Mouse (Mus musculus) lung, embryonic 14.5 days (tissue): ENCODE data around the gene Abi1. TPM values are rescaled to one million over a fixed set of nuclear protein-coding genes. Genes with fewer than 3 reads are reported as not detected.

Source experiments
- ATAC-seq: fragments of 200-750 bp; cut with Nextera tagmentation; 2 replicates; pipeline ENCODE4 v1.8.0; 2017; ENCODE audit warnings: mild to moderate bottlenecking, moderate TSS enrichment, moderate library complexity; ENCODE audit not compliant: insufficient read depth
- DNase-seq: peaks from one replicate; pipeline ENCODE4 v3.0.0-alpha.2; 2015
- H3K27ac ChIP-seq: fragments of 300-500 bp; sonication (generic); 2 replicates; pipeline ENCODE4 v1.5.1; 2014; ENCODE audit warnings: low read depth, mild to moderate bottlenecking, moderate library complexity
- H3K27me3 ChIP-seq: fragments of 300-500 bp; sonication (generic); 2 replicates; pipeline ENCODE4 v1.6.1; 2014; ENCODE audit warnings: low read length, control low read depth; ENCODE audit not compliant: insufficient read depth
- H3K36me3 ChIP-seq: fragments of 300-500 bp; sonication (generic); 2 replicates; pipeline ENCODE4 v1.6.1; 2014; ENCODE audit warnings: control low read depth; ENCODE audit not compliant: insufficient read depth
- H3K4me1 ChIP-seq: fragments of 300-500 bp; sonication (generic); 2 replicates; pipeline ENCODE4 v1.6.1; 2014; ENCODE audit warnings: antibody characterized with exemption, control low read depth; ENCODE audit not compliant: insufficient read depth
- H3K4me2 ChIP-seq: fragments of 300-500 bp; sonication (generic); 2 replicates; pipeline ENCODE4 v1.6.1; 2014; ENCODE audit warnings: mild to moderate bottlenecking
- H3K4me3 ChIP-seq: fragments of 300-500 bp; sonication (generic); 2 replicates; pipeline ENCODE4 v1.5.1; 2014; ENCODE audit warnings: low read depth, low read length
- H3K9ac ChIP-seq: fragments of 300-500 bp; sonication (generic); 2 replicates; pipeline ENCODE4 v1.6.1; 2014
- H3K9me3 ChIP-seq: fragments of 300-500 bp; sonication (generic); 2 replicates; pipeline ENCODE4 v1.6.1; 2016; ENCODE audit warnings: low read depth, low read length, control low read depth
- CTCF ChIP-seq: IDR thresholded peaks from 2 replicates; pipeline ENCODE4 v1.5.1; 2016; ENCODE audit warnings: antibody characterized with exemption, low read depth
- WGBS: fragments of 180-500 bp; shearing (Covaris S2); extraction: QIAGEN DNeasy Blood & Tissue Kit; methylation state at CpG from one replicate; pipeline ENCODE4 v1.1.7; 2014; 5-methylcytosine and 5-hydroxymethylcytosine counted together
- polyA plus RNA-seq: library from polyadenylated mRNA; unstranded; fragments of >200 nt; fragmentation: Nextera tagmentation; extraction: Ambion mirVana; gene quantifications from 2 replicates; pipeline ENCODE4 v1.2.1, GENCODE M21; 2014

The Abi1 gene
- polyA plus RNA-seq, 1 experiment from 2014 or later: 46.5 TPM

DNA sequence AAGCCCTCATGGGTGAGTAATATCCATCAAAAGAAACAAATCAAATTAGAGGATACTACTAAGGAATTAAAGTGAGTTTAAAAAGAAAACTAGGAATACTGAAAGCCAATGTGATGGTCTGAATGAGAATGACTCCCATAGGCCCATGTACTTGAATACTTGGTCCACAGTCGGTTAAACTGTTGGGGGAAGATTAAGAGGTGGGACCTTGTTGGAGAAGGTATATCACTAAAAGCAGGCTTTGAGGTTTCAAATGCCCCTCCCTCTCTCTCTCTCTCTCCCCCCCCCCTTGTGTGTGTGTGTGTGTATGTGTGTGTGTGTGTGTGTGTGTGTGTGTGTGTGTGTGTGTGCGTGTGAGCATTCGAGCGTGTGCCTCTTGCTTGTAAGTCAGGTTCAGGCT is 9.4 kb downstream of the Abi1 start:
- Histone ChIP-seq H3K4me2 (no peak overlapping the region), H3K9me3 (no peaks in the 10 kb centered on the region), H3K4me3 (no peak overlapping the region), H3K9ac (no peak overlapping the region), H3K27ac (no peak overlapping the region), H3K4me1 (no peaks in the 10 kb centered on the region), H3K27me3 (no peaks in the 10 kb centered on the region), H3K36me3 (0 out of 2 replicates have a peak, but pooled peaks cover 8% of the 10 kb centered on the region)
- 94% methylated on average over 4 of the region's 4 CpGs for WGBS
- ATAC-seq: no peak
- DNase-seq: no peak
- no peak for TF ChIP-seq CTCF

DNA sequence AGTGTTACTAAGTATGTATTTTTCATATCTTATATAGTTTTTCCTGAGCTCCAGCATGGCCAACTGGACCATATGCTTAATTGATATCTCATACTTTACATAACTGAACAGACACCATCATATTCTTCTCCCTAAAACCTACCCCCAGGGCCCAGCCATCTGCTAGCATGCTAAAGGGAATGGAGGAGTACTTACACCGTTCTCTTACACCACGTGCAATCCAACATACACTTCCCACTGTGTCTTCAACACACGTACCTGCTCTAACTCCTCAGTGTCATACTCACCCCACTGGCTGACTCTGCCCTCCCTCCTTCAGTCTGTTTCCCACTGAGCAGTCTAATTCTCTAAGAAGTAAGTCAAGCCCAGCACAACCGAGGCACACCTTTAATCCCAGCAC is 11.2 kb downstream of the Abi1 start:
- ATAC-seq: no peak
- no peak for DNase-seq
- Histone ChIP-seq H3K4me1 (no peaks in the 10 kb centered on the region), H3K4me2 (no peak overlapping the region), H3K36me3 (0 out of 2 replicates have a peak, but pooled peaks cover 8% of the 10 kb centered on the region), H3K27me3 (no peaks in the 10 kb centered on the region), H3K27ac (no peak overlapping the region), H3K9me3 (no peaks in the 10 kb centered on the region), H3K4me3 (no peak overlapping the region), H3K9ac (no peak overlapping the region)
- TF ChIP-seq CTCF: no peak
- WGBS: 86% methylated on average over 4 of the region's 4 CpGs

DNA sequence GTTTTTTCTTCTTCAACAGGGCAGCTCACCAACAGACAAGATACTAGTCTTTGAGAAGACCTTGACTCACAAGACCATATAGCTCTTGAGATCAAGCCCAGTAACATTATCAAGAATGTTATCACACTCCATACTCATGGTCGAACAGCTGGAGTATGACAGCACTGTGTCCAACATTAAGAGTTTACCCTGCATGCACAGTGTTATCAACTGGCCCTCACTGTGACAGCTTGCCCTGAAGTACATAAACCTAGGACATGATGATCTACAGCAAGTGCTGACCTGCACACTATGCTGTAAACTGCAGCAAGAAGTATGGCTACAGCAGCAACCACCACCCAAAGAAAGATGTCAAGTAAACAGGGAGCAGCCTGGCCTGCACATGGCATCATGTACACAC is 13.7 kb downstream of the Abi1 start:
- no peak overlapping the region for H3K27ac ChIP-seq
- no peaks in the 10 kb centered on the region for H3K27me3 ChIP-seq
- H3K4me3 ChIP-seq: no peak overlapping the region
- no peak for DNase-seq
- 0 out of 2 replicates have a peak, but pooled peaks cover 7% of the 10 kb centered on the region for H3K36me3 ChIP-seq
- no peak overlapping the region for H3K4me2 ChIP-seq
- no peaks in the 10 kb centered on the region for H3K9me3 ChIP-seq
- ATAC-seq: no peak
- no peaks in the 10 kb centered on the region for H3K4me1 ChIP-seq
- TF ChIP-seq CTCF: no peak
- H3K9ac ChIP-seq: no peak overlapping the region
- WGBS: 76% methylated on average over 1 of the region's 1 CpGs

DNA sequence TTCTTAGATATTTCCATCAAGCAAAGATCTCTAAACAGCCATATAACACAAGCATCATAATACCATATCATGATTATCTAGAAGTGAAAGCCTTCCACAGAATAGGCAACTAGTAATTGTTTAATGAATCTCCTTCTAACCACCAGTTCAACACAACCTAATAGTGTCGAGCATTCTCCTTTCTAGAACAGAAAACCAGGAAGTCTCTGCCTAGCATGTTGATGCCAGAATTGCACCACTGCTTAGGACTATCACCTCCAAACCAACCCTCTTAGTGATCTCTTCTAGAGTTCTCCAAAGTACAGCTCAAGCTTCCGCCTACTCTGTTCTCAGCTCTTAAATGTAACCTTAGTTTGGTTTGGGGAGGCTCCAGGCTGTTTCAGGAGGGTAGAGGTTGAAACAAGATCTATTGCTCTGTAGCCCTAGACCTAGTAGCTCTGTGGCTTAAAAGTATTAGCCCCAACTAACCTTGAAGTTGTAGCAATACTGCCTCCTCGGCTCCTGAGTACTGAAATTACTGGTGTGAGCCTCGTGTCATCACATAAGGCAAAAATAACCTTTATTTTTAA is 16.2 kb downstream of the Abi1 start:
- Histone ChIP-seq H3K4me2 (no peak overlapping the region), H3K27ac (no peak overlapping the region), H3K36me3 (0 out of 2 replicates have a peak, but pooled peaks cover under 1% of the 10 kb centered on the region), H3K9ac (no peak overlapping the region), H3K27me3 (no peaks in the 10 kb centered on the region), H3K4me1 (no peaks in the 10 kb centered on the region), H3K4me3 (no peak overlapping the region), H3K9me3 (no peaks in the 10 kb centered on the region)
- WGBS: 84% methylated on average over 4 of the region's 4 CpGs
- ATAC-seq (no peak), DNase-seq (no peak)
- TF ChIP-seq CTCF: no peak

DNA sequence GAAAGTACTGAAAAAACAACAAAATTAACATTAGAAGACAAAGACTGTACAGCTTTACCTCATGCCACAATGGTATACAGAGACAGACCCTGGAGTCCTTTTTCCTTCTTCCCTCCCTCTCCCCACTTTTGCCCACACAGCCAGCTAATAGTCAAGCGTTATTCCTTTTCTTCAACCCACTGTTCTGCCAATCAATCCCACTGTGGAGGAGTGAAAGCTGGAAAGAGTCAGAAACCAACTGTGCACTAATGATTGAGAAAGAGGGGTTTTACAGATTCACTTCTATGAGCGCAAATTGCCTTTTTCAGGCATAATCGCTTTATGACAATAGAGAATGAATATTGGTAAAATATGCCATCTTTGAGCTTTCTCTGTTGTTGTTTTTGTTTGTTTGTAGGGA is 17.0 kb downstream of the Abi1 start:
- no peak for DNase-seq
- no peak for TF ChIP-seq CTCF
- 94% methylated on average over 3 of the region's 3 CpGs for WGBS
- Histone ChIP-seq H3K4me1 (no peaks in the 10 kb centered on the region), H3K4me3 (no peak overlapping the region), H3K9ac (no peak overlapping the region), H3K27ac (no peak overlapping the region), H3K36me3 (no peaks in the 10 kb centered on the region), H3K9me3 (no peaks in the 10 kb centered on the region), H3K4me2 (no peak overlapping the region), H3K27me3 (no peaks in the 10 kb centered on the region)
- ATAC-seq: no peak

DNA sequence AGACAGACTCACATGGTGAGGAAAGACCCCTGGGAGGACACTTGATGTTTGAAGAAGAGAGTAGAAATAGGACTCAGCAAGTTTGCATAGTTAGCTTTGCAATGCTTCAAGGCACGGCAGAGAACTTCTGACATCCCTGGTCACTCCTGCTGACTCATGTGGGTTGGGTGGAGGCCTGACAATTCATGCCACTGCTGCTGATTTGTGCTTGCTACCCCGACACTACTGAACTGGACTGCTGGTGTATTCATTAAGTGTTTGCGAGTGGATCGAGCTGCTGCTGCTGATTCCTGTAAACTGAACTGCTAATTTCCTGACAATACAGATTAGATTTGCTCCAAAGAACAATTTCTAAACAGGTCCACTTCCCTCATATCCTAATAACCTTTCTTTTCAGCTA is 18.3 kb downstream of the Abi1 start:
- no peak overlapping the region for H3K4me3 ChIP-seq
- H3K36me3 ChIP-seq: no peaks in the 10 kb centered on the region
- H3K27me3 ChIP-seq: no peaks in the 10 kb centered on the region
- H3K9me3 ChIP-seq: no peaks in the 10 kb centered on the region
- WGBS: 51% methylated on average over 4 of the region's 4 CpGs
- no peak overlapping the region for H3K4me2 ChIP-seq
- H3K27ac ChIP-seq: no peak overlapping the region
- no peaks in the 10 kb centered on the region for H3K4me1 ChIP-seq
- TF ChIP-seq CTCF: no peak
- no peak for ATAC-seq
- no peak for DNase-seq
- no peak overlapping the region for H3K9ac ChIP-seq

GRCm38 (mm10) chr2:23021320-23021719 is 18.7 kb downstream of the Abi1 start:
- no peaks in the 10 kb centered on the region for H3K9me3 ChIP-seq

More at GRCm38 (mm10) chr2:23021320-23021719, 18.7 kb downstream of the Abi1 start:
- H3K4me3 ChIP-seq: no peak overlapping the region
- no peaks in the 10 kb centered on the region for H3K36me3 ChIP-seq
- H3K4me2 ChIP-seq: no peak overlapping the region
- no peak overlapping the region for H3K27ac ChIP-seq
- ATAC-seq (no peak), DNase-seq (no peak)
- H3K27me3 ChIP-seq: no peaks in the 10 kb centered on the region
- no peaks in the 10 kb centered on the region for H3K4me1 ChIP-seq
- 85% methylated on average over 4 of the region's 4 CpGs for WGBS
- no peak for TF ChIP-seq CTCF
- H3K9ac ChIP-seq: no peak overlapping the region
